Mouse (Mus musculus): ENCODE measurements around the gene Cntnap2.

Cntnap2 gene

DNA sequence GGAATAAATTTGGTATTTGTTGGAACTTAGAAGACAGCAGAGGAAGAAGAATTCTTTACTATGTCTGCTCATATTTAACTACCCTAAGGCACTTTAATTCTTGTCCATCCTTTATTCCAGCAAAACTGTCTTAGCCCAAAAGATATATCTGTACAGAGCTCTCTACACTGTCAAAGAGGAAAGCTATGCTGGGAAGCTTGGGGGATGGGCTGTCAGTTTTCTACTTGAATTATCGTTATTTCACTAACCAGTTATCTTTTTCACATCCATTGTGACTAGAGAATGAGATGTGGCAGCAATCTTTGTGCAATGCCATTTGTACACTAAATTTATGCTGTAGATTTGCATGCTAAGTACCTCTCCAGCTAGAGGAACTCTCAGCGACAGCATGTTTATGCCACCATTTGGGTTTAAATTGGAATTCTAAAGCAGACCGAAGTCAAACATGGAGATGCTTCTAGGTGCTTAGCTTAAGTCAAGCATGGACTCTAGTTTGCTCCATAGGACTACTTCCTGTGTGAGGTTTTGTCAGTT, 268.9 kb downstream of the Cntnap2 start:
- CTCF ChIA-PET = no interaction called here

DNA sequence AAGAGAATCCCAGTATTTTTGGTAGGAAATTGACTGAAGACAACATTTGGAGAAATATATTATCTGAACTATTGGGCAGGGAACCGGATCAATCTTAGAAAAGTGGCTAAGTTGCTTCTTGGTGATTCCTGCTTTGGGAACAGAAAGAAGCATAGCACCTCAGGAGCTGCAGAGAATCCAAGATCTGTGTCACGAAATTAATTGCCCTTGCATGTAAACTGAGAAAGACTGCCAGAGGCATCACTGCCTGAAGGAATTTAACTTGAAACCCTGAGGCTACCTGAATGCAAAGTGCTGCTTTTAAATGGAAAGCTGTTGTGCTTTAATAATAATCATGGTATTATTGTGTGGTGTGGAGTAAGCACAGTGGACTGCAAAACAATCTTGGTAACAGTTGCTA, 286.2 kb downstream of the Cntnap2 start:
- CTCF ChIA-PET = no interaction called here

- CTCF ChIA-PET = no interaction called here
Observed at GRCm38 (mm10) chr6:45345953-45346352, 286.8 kb downstream of the Cntnap2 start.

- CTCF ChIA-PET = no interaction called here
Observed at GRCm38 (mm10) chr6:45366442-45366841, 307.3 kb downstream of the Cntnap2 start.

DNA sequence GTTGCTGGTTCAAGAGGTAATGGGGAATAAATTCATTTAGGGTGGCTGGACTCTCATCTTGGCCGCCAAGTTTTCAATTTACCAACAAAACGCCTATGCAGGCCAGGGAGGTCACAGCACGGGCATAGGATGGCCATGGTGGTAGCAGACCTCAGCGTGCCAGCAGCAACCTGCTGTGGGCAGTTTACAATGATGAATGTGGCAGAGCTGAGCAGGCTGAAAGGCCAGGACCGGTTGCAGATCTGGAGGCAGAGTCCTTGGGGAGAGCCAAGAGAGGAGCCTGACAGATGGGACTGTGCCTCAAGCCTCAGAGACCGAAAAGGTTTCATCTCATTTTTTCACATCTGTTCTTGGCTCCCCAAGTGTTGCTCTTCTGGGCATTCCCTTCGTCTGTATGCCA, 322.0 kb downstream of the Cntnap2 start:
- CTCF ChIA-PET = no interaction called here

GRCm38 (mm10) chr6:45389034-45389433, 329.9 kb downstream of the Cntnap2 start:
- CTCF ChIA-PET = no interaction called here

- CTCF ChIA-PET = no interaction called here
Observed at GRCm38 (mm10) chr6:45413629-45414028, 354.5 kb downstream of the Cntnap2 start.

DNA sequence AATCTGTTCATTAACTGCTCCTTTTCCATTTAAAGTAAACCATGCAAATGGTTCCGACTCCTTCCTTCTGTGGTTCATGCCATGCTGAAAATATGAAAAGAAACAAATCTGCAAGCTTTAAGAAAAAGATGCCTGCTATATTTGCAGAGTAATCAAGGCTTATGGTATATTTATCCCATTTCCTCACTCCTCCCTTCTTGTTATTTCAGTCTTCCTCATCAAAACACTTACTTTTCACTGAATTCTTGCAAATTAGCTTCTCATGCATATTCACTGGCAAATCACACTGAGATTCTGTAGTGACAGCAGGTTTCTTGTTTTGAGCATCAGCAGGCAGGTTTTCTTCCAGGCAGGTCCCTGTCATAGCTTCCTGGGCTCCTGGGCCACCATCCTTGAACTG, 396.3 kb downstream of the Cntnap2 start:
- CTCF ChIA-PET = no interaction called here

- CTCF ChIA-PET = no interaction called here
Observed at GRCm38 (mm10) chr6:45518221-45518620, 459.1 kb downstream of the Cntnap2 start.

GRCm38 (mm10) chr6:45536999-45537398, 477.8 kb downstream of the Cntnap2 start:
- CTCF ChIA-PET = no interaction called here

- CTCF ChIA-PET = no interaction called here
Observed at GRCm38 (mm10) chr6:45544319-45544875, 485.2 kb downstream of the Cntnap2 start.

DNA sequence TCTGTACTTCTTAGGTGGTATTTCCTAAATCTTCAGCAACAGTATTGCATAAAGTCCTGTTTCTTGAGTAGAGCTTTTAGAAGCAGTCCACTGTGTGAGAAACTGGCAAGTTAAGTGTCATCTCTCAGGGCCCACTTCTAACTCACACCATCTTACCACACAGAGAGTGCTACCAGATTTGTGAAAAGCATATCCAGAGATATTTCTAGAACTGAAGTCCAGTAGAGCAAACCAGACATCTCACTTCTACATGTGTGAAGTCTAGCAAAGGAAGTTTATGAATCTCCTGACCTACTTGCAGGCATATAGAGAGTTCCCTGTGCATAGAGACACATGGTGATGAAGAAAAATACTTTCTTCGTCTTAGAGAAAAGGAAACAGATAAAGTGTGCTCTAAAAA, 500.6 kb downstream of the Cntnap2 start:
- CTCF ChIA-PET = no interaction called here

DNA sequence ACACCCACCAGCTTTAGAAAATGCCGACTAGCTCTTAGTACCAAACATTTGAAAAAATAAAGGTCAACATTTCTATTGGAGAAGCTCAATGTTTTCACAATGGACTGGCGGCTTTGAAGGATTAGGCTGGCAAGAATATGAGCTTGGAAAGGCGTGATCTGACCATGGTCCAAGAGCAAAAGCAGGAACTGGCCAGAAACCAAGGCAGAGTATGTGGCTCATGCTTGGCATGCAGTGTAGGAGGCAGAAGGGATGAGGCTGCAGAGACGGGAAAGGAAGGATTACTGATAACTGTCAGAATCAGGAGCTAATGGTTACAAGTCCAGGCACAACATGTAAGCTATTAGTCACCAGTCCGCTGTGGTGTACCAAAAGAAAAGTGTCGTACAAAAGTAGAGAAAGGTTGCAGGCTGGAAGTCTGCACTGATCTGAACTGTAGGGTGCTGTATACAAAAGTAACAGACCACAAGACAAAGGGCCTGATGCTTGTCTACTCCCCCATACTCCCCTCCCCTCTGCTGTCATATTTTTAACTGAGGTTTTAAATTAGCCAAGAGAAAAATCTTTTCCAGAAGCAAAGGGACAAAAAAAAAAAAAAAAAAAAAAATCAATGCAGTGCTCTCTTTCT, 525.4 kb downstream of the Cntnap2 start:
- CTCF ChIA-PET = no interaction called here

- CTCF ChIA-PET = no interaction called here
Observed at GRCm38 (mm10) chr6:45589084-45589483, 529.9 kb downstream of the Cntnap2 start.

- CTCF ChIA-PET = no interaction called here
Observed at GRCm38 (mm10) chr6:45647017-45647416, 587.9 kb downstream of the Cntnap2 start.

GRCm38 (mm10) chr6:45648419-45648818, 589.3 kb downstream of the Cntnap2 start:
- CTCF ChIA-PET = no interaction called here

DNA sequence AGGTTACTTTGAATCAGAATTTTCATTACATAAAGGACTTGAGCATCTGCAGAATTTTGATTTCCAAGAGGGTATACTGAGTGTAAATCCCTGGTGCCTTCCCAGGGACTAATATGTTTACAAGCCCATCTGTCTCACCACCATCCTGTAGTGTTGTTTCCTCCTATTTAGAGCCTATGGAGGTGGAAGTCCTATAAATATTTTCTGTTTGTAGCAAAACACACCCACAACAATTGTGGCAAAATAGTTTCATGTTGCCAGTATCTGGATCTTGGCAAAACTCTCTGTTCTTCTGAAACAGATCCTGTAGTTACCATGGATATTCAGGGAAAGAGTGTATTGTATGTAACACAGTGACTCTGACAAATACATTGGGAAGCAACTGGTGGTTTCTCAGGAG, 641.1 kb downstream of the Cntnap2 start:
- CTCF ChIA-PET = no interaction called here

- CTCF ChIA-PET = no interaction called here
Observed at GRCm38 (mm10) chr6:45791612-45792011, 732.5 kb downstream of the Cntnap2 start.

GRCm38 (mm10) chr6:45841626-45842341, 782.6 kb downstream of the Cntnap2 start:
- CTCF ChIA-PET = no interaction called here

DNA sequence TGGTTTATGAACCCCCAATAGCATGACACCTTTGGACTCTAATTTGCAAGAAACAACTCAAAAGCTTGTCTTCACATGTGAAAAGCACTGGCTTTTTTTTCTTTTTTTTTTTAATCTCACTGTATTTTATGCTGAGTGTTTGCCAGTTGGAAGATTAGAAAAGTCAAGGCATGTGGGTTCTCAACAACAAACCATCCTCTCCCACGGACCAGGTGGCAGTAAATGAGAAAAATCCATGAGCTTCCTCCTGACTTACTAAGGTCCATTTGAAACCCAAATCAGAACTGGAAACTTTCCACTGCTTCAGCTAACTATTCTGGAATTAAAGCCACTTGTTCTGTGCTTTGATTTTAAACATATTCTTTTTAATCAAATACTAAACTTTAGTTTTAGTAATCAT, 784.6 kb downstream of the Cntnap2 start:
- CTCF ChIA-PET = no interaction called here

GRCm38 (mm10) chr6:45871409-45871992, 812.3 kb downstream of the Cntnap2 start:
- CTCF ChIA-PET = no interaction called here

GRCm38 (mm10) chr6:45885486-45885885, 826.3 kb downstream of the Cntnap2 start:
- CTCF ChIA-PET = no interaction called here

GRCm38 (mm10) chr6:45887901-45888300, 828.7 kb downstream of the Cntnap2 start:
- CTCF ChIA-PET = no interaction called here
